Mouse (Mus musculus) lung, postnatal 4 days (tissue): ENCODE data around the gene Cdh16.

Experiments
- DNase-seq, 2 experiments: peaks; one replicate each; pipeline ENCODE4 v3.0.0; 2021

The Cdh16 gene

GRCm38 (mm10) chr8:104570436-104571343 lies 53.5 kb downstream of the Cdh16 start:
- DNase-seq, result peak; percentile 83 to 88

GRCm38 (mm10) chr8:104569559-104569958 lies 54.6 kb downstream of the Cdh16 start:
- DNase-seq, result no peak

GRCm38 (mm10) chr8:104565457-104565798 lies 58.8 kb downstream of the Cdh16 start:
- DNase-seq, result no peak

DNA sequence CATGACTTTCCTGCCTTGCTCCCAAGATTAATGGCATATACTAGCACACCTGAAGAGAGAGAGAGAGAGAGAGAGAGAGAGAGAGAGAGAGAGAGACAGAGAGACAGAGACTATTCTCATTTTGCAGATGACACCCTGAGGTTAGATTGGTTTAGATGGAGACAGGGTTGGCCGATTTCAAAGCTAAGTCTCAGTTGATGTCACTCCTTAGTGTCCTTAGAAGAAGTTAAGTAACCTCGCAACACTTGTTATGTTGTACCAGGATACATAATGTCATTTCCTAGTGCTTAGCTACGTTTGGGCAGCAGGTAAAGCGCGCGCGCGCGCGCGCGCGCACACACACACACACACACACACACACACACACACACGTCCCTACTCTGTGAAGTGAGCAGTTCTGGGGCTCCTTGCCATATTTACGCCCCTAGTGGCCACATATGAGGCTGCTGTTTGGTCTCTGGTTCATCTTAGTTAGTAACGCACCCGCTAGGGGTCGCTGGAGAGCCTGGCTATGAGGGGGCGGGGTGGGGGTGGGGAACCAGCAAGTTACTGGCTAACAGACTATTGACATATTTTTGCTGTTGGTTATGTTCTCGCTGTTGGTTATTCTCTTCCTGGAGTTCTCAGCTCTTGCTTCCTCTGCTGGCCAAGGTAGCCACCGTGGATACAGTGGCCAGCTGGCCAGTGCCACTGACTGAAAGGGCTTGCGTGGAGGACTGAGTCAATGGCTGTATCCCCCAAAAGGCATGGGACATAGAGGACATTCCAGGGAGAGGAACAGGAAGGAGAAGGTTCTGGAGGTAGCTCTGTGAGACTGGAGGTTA lies 59.4 kb downstream of the Cdh16 start:
- DNase-seq, result peak; percentile 81 to 88

DNA sequence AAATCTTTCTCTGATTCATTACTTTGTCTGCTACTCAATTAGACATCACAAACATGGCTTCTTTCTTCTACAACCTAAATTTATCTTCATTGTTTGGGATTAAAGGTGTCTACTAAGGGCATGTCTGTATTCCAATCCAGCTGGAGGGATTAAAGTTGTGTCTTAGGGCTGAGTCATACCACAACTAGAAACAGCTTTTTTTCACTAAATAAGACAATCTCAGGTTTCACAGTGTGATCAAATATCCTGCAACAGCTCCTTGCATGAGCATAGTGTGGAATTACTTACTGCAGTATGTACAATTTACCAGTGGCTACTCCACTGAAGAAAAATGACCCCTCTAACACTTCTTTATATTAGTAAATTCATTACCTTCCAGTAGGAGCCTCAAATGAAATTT lies 63.5 kb downstream of the Cdh16 start:
- no peak for DNase-seq

GRCm38 (mm10) chr8:104557226-104557625 lies 67.0 kb downstream of the Cdh16 start:
- no peak for DNase-seq

GRCm38 (mm10) chr8:104555191-104555590 lies 69.0 kb downstream of the Cdh16 start:
- DNase-seq, result no peak
